Mouse (Mus musculus): ENCODE results near the gene Ghrh. TPM values are rescaled to one million over a fixed set of nuclear protein-coding genes. Genes with fewer than 3 reads are reported as not detected.
A peak's percentile ranks its signal among the peaks of the same experiment; 100 is the strongest.
"Not testable (repeated sequence)": the region's sequence is repeated elsewhere in the genome, so short reads cannot be mapped to it uniquely, and the experiment has no call there.

Gene Ghrh
- 2.5 TPM in 2 replicates for polyA plus RNA-seq (2015; fragmentation: Nextera tagmentation; extraction: Ambion mirVana)

- Histone ChIP-seq H3K27me3 (no peaks in the 10 kb centered on the region), H3K36me3 (ENCODE audit: poor library complexity, severe bottlenecking) (no peaks in the 10 kb centered on the region), H3K9me3 (replicated peaks) (no peaks in the 10 kb centered on the region), H3K27ac (peak within 1 kb of the TSS; percentile 96), H3K4me1 (peaks cover 51% of the 10 kb centered on the region), H3K4me3 (no peak within 1 kb of the TSS), H3K9ac (peak within 1 kb of the TSS; percentile 65), H3K4me2 (peak within 1 kb of the TSS; percentile 39)
- ATAC-seq: peak; percentile 76
- 28% methylated on average over 26 of the region's 26 CpGs for WGBS
These were observed at the start of gene Ghrh for GRCm38 (mm10) chr2:157347361-157348159. Ghrh (minus strand) TSS chr2:157347506.

DNA sequence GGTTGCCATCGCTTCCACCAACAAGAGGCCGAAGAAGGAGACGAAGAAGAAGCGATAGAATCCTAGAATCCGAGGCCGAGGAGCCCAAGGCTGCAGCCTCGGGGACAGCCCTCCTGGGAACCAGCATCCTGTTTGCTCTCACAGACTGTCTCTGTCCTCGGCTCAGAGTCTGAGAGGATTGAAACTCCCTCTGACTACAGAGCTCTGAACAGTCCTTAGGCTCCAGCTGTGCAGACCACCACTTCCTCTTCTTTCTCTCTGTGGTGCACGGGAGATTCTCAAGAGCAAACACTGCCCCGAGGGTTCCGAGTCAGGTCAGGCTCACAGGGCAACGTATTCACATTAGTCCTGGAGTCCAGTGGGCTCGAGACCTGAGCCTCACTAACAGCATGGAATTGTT lies 48.7 kb upstream of the Ghrh start:
- peaks cover 7% of the 10 kb centered on the region for H3K9me3 ChIP-seq (replicated peaks)
- no peak overlapping the region for H3K4me2 ChIP-seq
- H3K9ac ChIP-seq: no peak overlapping the region
- H3K36me3 ChIP-seq (ENCODE audit: poor library complexity, severe bottlenecking): peaks cover 45% of the 10 kb centered on the region
- H3K27ac ChIP-seq: no peak overlapping the region
- no peaks in the 10 kb centered on the region for H3K27me3 ChIP-seq
- 66% methylated on average over 13 of the region's 13 CpGs for WGBS
- H3K4me3 ChIP-seq: no peak overlapping the region
- ATAC-seq: no peak
- H3K4me1 ChIP-seq: no peaks in the 10 kb centered on the region

GRCm38 (mm10) chr2:157395371-157395770 lies 48.1 kb upstream of the Ghrh start:
- 78% methylated on average over 5 of the region's 5 CpGs for WGBS
- Histone ChIP-seq H3K36me3 (ENCODE audit: poor library complexity, severe bottlenecking) (peaks cover 48% of the 10 kb centered on the region), H3K4me3 (no peak overlapping the region), H3K27ac (no peak overlapping the region), H3K4me2 (no peak overlapping the region), H3K9me3 (replicated peaks) (peaks cover 7% of the 10 kb centered on the region), H3K4me1 (no peaks in the 10 kb centered on the region), H3K9ac (no peak overlapping the region), H3K27me3 (no peaks in the 10 kb centered on the region)
- no peak for ATAC-seq

DNA sequence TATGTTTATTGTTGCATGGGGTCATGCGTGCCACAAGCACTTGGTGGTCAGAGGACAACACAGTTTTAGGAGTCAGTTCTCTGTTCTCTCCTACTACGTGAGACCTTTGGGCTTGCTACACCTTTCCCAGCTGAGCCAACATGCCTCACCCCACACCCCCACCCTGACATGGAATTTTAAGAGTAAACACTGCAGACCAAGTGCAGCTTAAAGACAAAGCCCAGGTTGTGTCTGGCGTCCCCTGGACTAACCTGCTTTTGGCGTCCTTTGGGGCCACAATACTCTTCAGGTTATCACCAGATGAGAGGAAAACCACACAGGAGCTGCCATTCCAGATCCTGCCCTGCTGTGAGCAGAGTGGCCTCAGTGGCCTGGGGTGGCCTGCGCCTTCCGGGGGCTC lies 47.6 kb upstream of the Ghrh start:
- H3K36me3 ChIP-seq (ENCODE audit: poor library complexity, severe bottlenecking): peaks cover 53% of the 10 kb centered on the region

DNA sequence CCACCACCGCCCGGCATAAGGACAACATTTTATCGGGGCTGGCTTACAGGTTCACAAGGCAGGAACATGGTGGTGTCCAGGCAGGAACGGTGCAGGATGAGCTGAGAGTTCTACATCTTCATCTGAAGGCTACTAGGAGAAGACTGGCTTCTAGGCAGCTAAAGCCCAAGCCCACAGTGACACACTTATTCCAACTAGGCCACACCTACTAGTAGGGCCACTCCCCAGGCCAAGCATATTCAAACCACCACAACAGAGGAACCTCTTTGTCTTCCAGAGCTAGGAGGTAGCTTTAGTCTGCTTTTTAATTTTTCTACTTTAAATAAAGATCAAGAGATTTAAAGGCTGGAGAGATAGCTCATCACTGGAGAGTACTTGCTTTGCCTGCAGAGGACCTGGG lies 46.2 kb upstream of the Ghrh start:
- H3K4me2 ChIP-seq: no peak overlapping the region
- ATAC-seq: no peak
- peaks cover 58% of the 10 kb centered on the region for H3K36me3 ChIP-seq (ENCODE audit: poor library complexity, severe bottlenecking)
- peaks cover 11% of the 10 kb centered on the region for H3K9me3 ChIP-seq (replicated peaks)
- 95% methylated on average over 4 of the region's 4 CpGs for WGBS
- H3K9ac ChIP-seq: no peak overlapping the region
- no peaks in the 10 kb centered on the region for H3K4me1 ChIP-seq
- no peak overlapping the region for H3K4me3 ChIP-seq
- H3K27me3 ChIP-seq: no peaks in the 10 kb centered on the region
- H3K27ac ChIP-seq: no peak overlapping the region

More for the DNA sequence above, 47.6 kb upstream of the Ghrh start:
- Histone ChIP-seq H3K27me3 (no peaks in the 10 kb centered on the region), H3K9me3 (replicated peaks) (peaks cover 7% of the 10 kb centered on the region), H3K27ac (no peak overlapping the region), H3K9ac (no peak overlapping the region), H3K4me1 (no peaks in the 10 kb centered on the region), H3K4me3 (no peak overlapping the region), H3K4me2 (no peak overlapping the region)
- ATAC-seq: no peak
- WGBS: 79% methylated on average over 6 of the region's 6 CpGs

DNA sequence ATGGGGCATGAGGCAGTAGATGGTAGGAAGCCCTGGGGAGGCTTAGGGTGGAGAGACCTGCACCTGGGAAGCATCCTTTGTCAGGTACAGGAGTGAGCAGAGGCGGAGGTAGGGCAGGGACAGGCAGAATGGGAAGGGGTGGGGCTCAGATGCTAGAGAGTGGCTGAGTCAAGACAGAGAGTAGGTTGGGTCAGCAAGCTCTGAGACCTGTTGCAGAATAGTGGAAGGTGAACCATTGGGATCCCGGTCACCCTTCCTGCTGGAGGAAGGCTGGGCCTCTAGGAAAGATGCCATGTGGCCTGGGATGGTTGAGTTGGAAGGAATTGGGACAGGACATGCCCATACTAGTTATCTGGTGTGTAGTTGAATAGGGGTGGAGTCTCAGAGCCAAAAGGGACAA lies 45.0 kb upstream of the Ghrh start:
- H3K36me3 ChIP-seq (ENCODE audit: poor library complexity, severe bottlenecking): peaks cover 45% of the 10 kb centered on the region
- ATAC-seq: no peak
- H3K4me3 ChIP-seq: no peak overlapping the region
- H3K9me3 ChIP-seq (replicated peaks): peaks cover 4% of the 10 kb centered on the region; the same call in 1 of the 2 replicates
- H3K9ac ChIP-seq: no peak overlapping the region
- no peak overlapping the region for H3K4me2 ChIP-seq
- no peaks in the 10 kb centered on the region for H3K27me3 ChIP-seq
- WGBS: 91% methylated on average over 2 of the region's 2 CpGs
- no peak overlapping the region for H3K27ac ChIP-seq
- H3K4me1 ChIP-seq: no peaks in the 10 kb centered on the region

- Histone ChIP-seq H3K4me2 (no peak overlapping the region), H3K27me3 (no peaks in the 10 kb centered on the region), H3K9ac (no peak overlapping the region), H3K4me3 (no peak overlapping the region), H3K27ac (no peak overlapping the region), H3K9me3 (replicated peaks) (peaks cover 4% of the 10 kb centered on the region; the same call in 1 of the 2 replicates), H3K4me1 (peaks cover 4% of the 10 kb centered on the region; the same call in 1 of the 2 replicates), H3K36me3 (ENCODE audit: poor library complexity, severe bottlenecking) (peaks cover 36% of the 10 kb centered on the region)
- no peak for ATAC-seq
- 84% methylated on average over 7 of the region's 7 CpGs for whole genome bisulfite sequencing
These were observed 42.2 kb upstream of the Ghrh start for GRCm38 (mm10) chr2:157389591-157389921.

GRCm38 (mm10) chr2:157388901-157389590 lies 41.7 kb upstream of the Ghrh start:
- not testable (repeated sequence) for H3K27me3 ChIP-seq; ATAC-seq; H3K9me3 ChIP-seq (replicated peaks); H3K4me3 ChIP-seq; H3K27ac ChIP-seq; H3K4me1 ChIP-seq; H3K4me2 ChIP-seq; H3K9ac ChIP-seq
- peaks cover 39% of the 10 kb centered on the region for H3K36me3 ChIP-seq (ENCODE audit: poor library complexity, severe bottlenecking)
- 93% methylated on average over 14 of the region's 14 CpGs for WGBS

- WGBS: 49% methylated on average over 4 of the region's 4 CpGs
- Histone ChIP-seq H3K4me3 (no peak overlapping the region), H3K9me3 (replicated peaks) (peaks cover 4% of the 10 kb centered on the region; the same call in 1 of the 2 replicates), H3K4me2 (no peak overlapping the region), H3K27me3 (no peaks in the 10 kb centered on the region), H3K9ac (no peak overlapping the region), H3K4me1 (peaks cover 4% of the 10 kb centered on the region; the same call in 1 of the 2 replicates), H3K27ac (0 out of 2 replicates have a peak overlapping the region, but pooled peaks have one; percentile 2), H3K36me3 (ENCODE audit: poor library complexity, severe bottlenecking) (peaks cover 56% of the 10 kb centered on the region)
- no peak for ATAC-seq
These were observed 37.5 kb upstream of the Ghrh start for GRCm38 (mm10) chr2:157384836-157385235.

GRCm38 (mm10) chr2:157376995-157377394 lies 29.7 kb upstream of the Ghrh start:
- Histone ChIP-seq H3K36me3 (ENCODE audit: poor library complexity, severe bottlenecking) (peaks cover 32% of the 10 kb centered on the region), H3K27ac (no peak overlapping the region)
- 44% methylated on average over 3 of the region's 3 CpGs for WGBS

DNA sequence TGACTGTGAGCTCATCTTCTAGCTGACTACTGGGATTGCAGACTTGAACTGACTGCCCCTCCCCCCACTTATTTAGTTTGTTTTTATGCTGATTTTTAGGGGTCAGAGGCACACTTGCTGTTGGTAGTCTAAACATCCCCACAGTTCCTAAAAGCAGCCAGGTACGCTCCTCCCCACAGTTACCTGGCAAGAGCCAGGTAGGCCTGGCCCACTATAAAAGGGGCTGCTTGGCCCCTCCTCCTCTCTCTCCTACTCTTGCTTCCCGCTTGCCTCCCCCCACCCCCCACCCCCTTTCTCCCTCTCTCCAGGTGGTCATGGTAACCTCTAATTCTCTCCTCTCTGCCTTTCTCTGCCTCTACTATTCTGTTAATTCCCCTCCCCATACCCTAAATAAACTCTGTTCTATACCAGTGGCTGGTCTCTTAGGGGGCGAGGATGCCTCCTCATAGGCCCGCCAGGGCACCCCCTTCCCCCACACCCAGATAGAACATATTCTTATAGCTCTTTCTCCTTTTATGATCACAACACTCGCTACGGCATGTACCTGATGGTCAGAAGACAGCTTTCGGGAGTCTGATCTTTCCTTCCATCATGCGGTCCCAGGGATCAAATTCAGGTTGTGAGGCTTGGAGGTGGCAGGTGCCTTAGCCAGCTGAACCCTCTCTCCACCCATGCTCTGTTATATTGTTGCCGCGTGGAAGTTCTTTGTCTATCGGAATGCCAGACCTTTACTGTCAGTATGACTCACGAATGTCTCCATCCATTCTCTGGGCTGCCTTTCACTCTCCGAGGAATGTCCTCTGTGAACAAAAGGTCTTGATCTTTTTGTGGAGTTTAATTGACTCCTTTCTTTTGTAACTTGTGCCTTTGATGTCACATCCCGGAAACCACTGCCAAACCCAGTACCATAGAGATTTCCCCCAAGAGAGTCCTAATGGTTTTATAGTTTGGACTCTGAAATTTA lies 28.8 kb upstream of the Ghrh start:
- Histone ChIP-seq H3K36me3 (ENCODE audit: poor library complexity, severe bottlenecking) (peaks cover 25% of the 10 kb centered on the region), H3K9me3 (replicated peaks) (no peaks in the 10 kb centered on the region), H3K27ac (peak overlapping the region; percentile 10; the same call in 1 of the 2 replicates), H3K4me3 (peak overlapping the region; percentile 6; the same call in 1 of the 2 replicates), H3K9ac (peak overlapping the region; percentile 41; the same call in 1 of the 2 replicates), H3K4me1 (peaks cover 18% of the 10 kb centered on the region), H3K4me2 (peak overlapping the region; percentile 37), H3K27me3 (no peaks in the 10 kb centered on the region)
- ATAC-seq: no peak
- 6% methylated on average over 14 of the region's 14 CpGs for WGBS

More at GRCm38 (mm10) chr2:157376995-157377394, 29.7 kb upstream of the Ghrh start:
- ATAC-seq: no peak
- no peak overlapping the region for H3K4me2 ChIP-seq
- H3K4me3 ChIP-seq: no peak overlapping the region
- peaks cover 18% of the 10 kb centered on the region for H3K4me1 ChIP-seq
- no peaks in the 10 kb centered on the region for H3K27me3 ChIP-seq
- no peak overlapping the region for H3K9ac ChIP-seq
- H3K9me3 ChIP-seq (replicated peaks): no peaks in the 10 kb centered on the region
